Mouse (Mus musculus) olfactory bulb, adult 2 months (tissue): ENCODE results near the gene Ctnna3. TPM values are rescaled to one million over a fixed set of nuclear protein-coding genes. Genes with fewer than 3 reads are reported as not detected.

ENCODE experiments used
- H3K27ac ChIP-seq: fragments of 200-500 bp; 2 replicates; pipeline ENCODE4 v1.5.1; 2012; ENCODE audit warnings: low read depth, low read length; ENCODE audit not compliant: insufficient read depth
- H3K4me1 ChIP-seq: fragments of 200-500 bp; 2 replicates; pipeline ENCODE4 v1.6.1; 2012; ENCODE audit warnings: low read length; ENCODE audit not compliant: control insufficient read depth, insufficient read depth
- H3K4me3 ChIP-seq: fragments of 200-500 bp; 2 replicates; pipeline ENCODE4 v1.5.1; 2012; ENCODE audit warnings: mild to moderate bottlenecking, low read depth, low read length, moderate library complexity; ENCODE audit not compliant: insufficient read depth
- CTCF ChIP-seq: fragments of 200-500 bp; IDR thresholded peaks from 2 replicates; pipeline ENCODE4 v1.5.1; 2012; ENCODE audit warnings: low read depth, mild to moderate bottlenecking, low read length, moderate library complexity; ENCODE audit not compliant: insufficient read depth
- POLR2A ChIP-seq: fragments of 200-500 bp; IDR thresholded peaks from 2 replicates; pipeline ENCODE4 v1.6.1; 2012; ENCODE audit warnings: mild to moderate bottlenecking, low read depth, low read length, moderate library complexity; ENCODE audit not compliant: insufficient read depth
- WGBS: fragments of 180-500 bp; shearing (Covaris S2); methylation state at CpG from one replicate; pipeline ENCODE4 v1.1.7; 2018; 5-methylcytosine and 5-hydroxymethylcytosine counted together
- polyA plus RNA-seq: library from polyadenylated mRNA; stranded (reverse); fragments of >200 nt; gene quantifications from 2 replicates; pipeline ENCODE4 v1.2.4, GENCODE M21; 2012; ENCODE audit warnings: low replicate concordance; ENCODE audit not compliant: missing spikeins, insufficient read depth, insufficient read length

Gene Ctnna3
- polyA plus RNA-seq, 1 experiment: not detected

DNA sequence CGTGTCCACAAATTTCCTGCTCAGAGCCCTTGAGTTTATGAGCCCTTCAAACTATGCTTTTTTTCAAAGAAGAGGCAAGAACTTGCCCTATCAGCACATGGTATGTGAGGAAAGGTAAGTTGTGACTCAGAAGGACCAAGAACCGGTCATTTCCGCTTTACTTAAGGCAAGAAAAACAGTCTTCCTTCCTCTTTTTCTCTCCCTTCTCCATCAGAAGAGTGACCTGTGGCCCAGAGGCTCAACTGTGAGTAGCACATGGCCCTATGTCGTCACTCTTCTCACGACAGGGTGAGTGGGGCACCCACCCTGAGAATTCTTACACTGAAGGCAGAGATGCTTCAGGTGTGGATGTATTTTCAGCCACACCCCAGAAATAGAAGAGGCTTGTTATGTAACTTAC is 208.1 kb downstream of the Ctnna3 start:
- no peaks in the 10 kb centered on the region for H3K4me1 ChIP-seq
- H3K4me3 ChIP-seq: no peak overlapping the region
- WGBS: 86% methylated on average over 5 of the region's 5 CpGs
- no peak overlapping the region for H3K27ac ChIP-seq
- TF ChIP-seq POLR2A (no peak), CTCF (no peak)

- TF ChIP-seq CTCF (no peak), POLR2A (no peak)
- H3K4me3 ChIP-seq: no peak overlapping the region
- no peaks in the 10 kb centered on the region for H3K4me1 ChIP-seq
- WGBS: 33% methylated on average over 3 of the region's 3 CpGs
- no peak overlapping the region for H3K27ac ChIP-seq
Observed at GRCm38 (mm10) chr10:63647300-63647699, 217.4 kb downstream of the Ctnna3 start.

DNA sequence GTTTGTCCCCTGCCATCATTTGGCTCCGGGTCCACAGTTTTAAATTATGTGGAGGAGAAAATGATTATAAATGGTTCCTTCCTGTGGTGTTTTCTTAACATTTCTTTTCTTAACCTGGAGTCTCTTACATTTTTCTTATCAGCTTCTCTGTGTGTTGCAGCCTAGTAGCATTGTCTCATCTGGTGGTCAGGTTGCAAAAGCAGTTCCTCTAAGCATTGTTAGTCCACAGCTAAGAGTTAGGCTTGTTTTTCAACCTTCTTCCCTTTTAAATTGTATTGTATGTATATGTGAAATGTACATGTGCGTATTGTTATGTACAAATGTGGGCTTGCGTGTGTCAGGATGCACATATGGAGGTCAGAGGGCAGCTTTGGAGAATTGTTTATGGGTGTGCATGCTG is 220.4 kb downstream of the Ctnna3 start:
- WGBS: 85% methylated on average over 3 of the region's 3 CpGs
- H3K4me3 ChIP-seq: no peak overlapping the region
- no peak for TF ChIP-seq POLR2A
- no peak for TF ChIP-seq CTCF
- no peaks in the 10 kb centered on the region for H3K4me1 ChIP-seq
- H3K27ac ChIP-seq: no peak overlapping the region

DNA sequence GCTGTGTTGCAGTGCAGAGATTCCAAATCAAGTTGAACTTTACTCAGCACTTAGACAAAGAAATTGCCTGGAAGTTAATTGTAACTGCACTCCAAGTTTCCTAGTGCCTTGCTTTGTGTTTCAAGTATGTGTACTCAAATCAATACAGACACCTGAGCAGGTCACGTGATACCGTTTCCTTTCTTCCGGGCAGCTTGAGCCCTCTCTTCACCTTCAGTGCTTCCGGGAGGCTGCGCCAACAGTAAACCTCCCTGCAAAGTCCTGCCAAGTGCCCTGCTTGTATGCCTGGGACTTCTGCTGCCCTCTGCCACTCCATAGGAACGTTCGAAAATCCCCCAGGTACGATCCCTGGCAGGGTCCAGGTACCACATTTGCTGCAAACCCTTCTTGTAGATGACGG is 223.0 kb downstream of the Ctnna3 start:
- no peaks in the 10 kb centered on the region for H3K4me1 ChIP-seq
- no peak overlapping the region for H3K27ac ChIP-seq
- TF ChIP-seq POLR2A (no peak), CTCF (no peak)
- 82% methylated on average over 9 of the region's 9 CpGs for WGBS
- H3K4me3 ChIP-seq: no peak overlapping the region

DNA sequence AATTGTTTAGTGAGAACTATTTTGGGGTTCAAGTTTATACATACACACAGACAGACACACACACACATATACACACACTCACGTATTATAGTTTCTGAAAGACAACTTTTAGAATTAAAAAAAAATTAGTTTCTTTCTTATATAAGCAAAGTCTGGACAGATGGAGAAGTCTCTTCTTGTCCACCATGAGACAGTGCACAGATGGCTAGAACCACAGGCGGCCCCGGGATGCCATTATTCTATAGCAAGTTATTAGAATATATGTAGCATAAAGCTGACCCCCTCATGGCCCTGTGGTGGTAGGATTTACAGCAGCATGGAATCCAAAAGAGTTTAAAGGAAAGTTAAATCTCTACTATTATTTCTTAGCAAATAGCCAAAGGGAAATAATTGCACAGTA is 223.7 kb downstream of the Ctnna3 start:
- no peak overlapping the region for H3K27ac ChIP-seq

DNA sequence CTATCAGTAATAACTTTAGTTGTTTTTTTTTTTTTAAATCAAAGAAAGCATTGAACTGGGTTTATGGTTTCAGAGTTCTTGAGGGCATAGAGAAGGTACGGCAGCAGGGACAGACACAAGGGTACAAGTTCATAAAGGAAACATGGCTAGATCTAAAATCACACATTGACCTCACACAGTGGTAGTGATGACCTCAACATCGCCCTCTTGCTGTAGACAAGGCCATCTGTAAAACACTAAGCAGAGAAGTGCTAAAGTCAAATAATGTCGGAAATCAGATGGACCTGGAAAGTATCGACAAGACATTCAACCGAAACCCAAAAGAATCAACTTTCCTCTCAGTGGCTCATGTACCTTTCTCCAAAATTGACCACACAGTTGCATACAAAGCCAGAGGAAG is 224.7 kb downstream of the Ctnna3 start:
- no peak overlapping the region for H3K4me3 ChIP-seq
- 96% methylated on average over 5 of the region's 5 CpGs for WGBS

More for the DNA sequence above, 223.7 kb downstream of the Ctnna3 start:
- Histone ChIP-seq H3K4me3 (no peak overlapping the region), H3K4me1 (no peaks in the 10 kb centered on the region)
- no peak for TF ChIP-seq CTCF
- TF ChIP-seq POLR2A: no peak
- 92% methylated on average over 3 of the region's 3 CpGs for WGBS

DNA sequence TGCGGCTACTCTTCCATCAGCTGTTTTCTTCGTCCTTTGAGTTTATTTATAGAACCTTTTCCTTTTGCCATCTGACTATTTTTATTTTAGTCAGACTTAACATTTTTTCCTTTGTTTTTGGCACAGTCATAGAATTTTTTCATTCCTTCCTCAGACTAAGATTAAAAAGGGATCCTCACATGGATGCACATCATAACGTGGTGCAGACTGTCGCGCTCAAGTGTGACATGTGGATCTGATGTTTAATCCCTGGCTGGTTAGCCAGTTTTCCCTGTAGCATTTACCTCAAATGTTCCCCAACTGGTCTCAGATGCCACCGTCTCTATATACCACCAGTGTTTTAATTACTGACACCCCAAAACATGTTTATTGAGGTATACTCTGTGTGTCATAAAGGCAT is 246.4 kb downstream of the Ctnna3 start:
- no peaks in the 10 kb centered on the region for H3K4me1 ChIP-seq
- TF ChIP-seq CTCF (no peak), POLR2A (no peak)
- WGBS: 88% methylated on average over 6 of the region's 6 CpGs

More for the DNA sequence above, 224.7 kb downstream of the Ctnna3 start:
- H3K27ac ChIP-seq: no peak overlapping the region
- TF ChIP-seq CTCF (no peak), POLR2A (no peak)
- no peaks in the 10 kb centered on the region for H3K4me1 ChIP-seq

GRCm38 (mm10) chr10:63689233-63689632 is 259.3 kb downstream of the Ctnna3 start:
- no peaks in the 10 kb centered on the region for H3K4me1 ChIP-seq
- 69% methylated on average over 3 of the region's 3 CpGs for WGBS
- TF ChIP-seq POLR2A: no peak
- no peak for TF ChIP-seq CTCF
- no peak overlapping the region for H3K4me3 ChIP-seq
- no peak overlapping the region for H3K27ac ChIP-seq

More for the DNA sequence above, 246.4 kb downstream of the Ctnna3 start:
- Histone ChIP-seq H3K4me3 (no peak overlapping the region), H3K27ac (no peak overlapping the region)

GRCm38 (mm10) chr10:63689651-63690050 is 259.8 kb downstream of the Ctnna3 start:
- WGBS: 76% methylated on average over 4 of the region's 4 CpGs
- Histone ChIP-seq H3K4me1 (no peaks in the 10 kb centered on the region), H3K27ac (no peak overlapping the region), H3K4me3 (no peak overlapping the region)
- no peak for TF ChIP-seq CTCF

GRCm38 (mm10) chr10:63692039-63692438 is 262.1 kb downstream of the Ctnna3 start:
- Histone ChIP-seq H3K4me1 (no peaks in the 10 kb centered on the region), H3K4me3 (no peak overlapping the region), H3K27ac (no peak overlapping the region)
- WGBS: 75% methylated on average over 3 of the region's 3 CpGs
- TF ChIP-seq POLR2A (no peak), CTCF (no peak)
